Mouse (Mus musculus) kidney, adult 11 months (tissue): ENCODE data around the gene Rhot1.
A peak's percentile ranks its signal among the peaks of the same experiment; 100 is the strongest.
"Not testable (repeated sequence)": the region's sequence is repeated elsewhere in the genome, so short reads cannot be mapped to it uniquely, and the experiment has no call there.

Source experiments
- DNase-seq: peaks from one replicate; pipeline ENCODE4 v3.0.0; 2022

Rhot1 gene

DNA sequence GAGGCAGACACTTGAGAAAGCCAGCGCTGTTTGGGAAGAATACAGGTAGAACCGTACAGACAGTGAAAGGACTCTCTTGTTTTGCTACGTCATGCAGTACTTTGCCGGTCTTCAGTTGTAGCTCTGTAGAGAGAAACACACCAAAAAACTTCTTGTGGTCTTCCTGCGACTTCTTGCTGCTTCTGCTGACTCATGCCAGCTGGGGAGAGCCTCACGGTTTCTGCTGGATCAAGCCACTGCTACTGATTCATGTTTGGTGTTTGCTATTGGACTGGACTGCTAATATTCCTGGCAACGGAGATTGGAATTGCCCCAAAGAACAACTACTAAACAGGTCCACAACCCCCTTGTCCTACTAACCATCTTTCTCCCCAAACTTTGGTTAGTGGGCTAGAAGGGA, 12.5 kb upstream of the Rhot1 start:
- DNase-seq: no peak

DNA sequence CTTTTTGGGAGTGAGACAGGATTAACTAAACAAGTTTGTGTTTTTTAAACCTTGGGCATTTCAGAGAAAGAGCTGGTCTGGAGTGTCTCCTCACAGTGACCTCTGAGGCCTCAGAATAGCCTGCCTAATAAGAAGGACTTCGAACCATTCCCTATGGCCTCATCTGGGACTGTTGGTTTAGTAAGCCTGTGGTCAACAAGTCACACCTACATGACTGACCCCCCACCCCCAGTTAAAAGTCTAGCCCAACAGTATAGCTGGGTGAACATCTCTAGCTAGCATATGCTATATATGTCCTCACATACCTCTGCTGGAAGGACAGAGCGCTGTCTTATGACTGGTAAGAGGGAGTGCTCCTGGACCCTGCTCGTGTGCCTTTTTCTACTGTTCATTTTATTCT, 9.5 kb upstream of the Rhot1 start:
- no peak for DNase-seq

DNA sequence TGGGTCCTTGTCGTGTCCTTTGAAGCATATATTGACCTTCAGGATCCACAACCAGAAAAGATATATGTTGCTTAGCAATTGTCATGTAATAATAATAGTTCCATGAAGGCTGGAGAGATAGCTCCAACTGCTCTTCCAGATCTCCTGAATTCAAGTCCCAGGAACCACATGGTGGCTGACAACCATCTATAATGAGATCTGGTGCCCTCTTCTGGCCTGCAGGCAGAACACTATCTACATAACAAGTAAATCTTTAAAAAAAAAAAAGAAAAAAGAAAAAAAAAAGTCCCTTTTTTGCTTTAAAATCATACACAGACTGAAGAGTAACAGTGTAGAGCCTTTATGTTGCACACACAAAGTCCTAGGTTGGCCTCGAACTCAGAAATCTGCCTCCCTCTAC, 9.0 kb upstream of the Rhot1 start:
- DNase-seq: no peak

DNA sequence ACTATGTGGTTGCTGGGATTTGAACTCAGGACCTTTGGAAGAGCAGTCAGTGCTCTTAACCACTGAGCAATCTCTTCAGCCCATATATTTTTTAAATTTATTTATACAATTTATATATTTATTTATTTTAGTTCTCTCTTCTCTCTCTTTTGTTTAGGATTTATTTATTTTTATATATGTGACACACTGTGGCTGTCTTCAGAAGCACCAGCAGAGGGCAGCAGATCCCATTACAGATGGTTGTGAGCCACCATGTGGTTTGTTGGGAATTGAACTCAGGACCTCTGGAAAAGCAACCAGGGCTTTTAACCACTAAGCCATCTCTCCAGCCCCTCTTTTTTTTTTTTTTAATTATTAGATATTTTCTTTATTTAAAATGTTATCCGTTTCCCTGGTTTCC, 8.5 kb upstream of the Rhot1 start:
- no peak for DNase-seq

DNA sequence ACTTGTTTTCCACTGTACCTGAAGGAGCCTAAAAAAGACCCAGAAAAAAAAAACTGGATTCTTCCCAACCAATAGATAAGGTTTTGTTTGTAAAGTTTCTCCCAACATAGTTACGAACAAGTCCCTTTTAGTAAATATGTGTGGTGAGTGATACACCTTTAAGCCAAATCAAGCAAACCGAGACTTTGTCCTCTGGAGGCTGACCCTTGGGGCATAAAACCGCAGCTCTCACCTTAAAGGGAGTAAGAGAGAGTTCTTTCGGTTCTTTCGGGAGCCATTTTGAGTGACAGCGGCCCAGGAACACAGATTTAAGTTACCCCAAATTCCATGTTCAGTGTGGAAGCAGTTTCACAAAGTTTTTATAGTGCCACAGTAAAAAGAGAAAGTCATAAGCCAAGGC, 6.5 kb upstream of the Rhot1 start:
- no peak for DNase-seq

DNA sequence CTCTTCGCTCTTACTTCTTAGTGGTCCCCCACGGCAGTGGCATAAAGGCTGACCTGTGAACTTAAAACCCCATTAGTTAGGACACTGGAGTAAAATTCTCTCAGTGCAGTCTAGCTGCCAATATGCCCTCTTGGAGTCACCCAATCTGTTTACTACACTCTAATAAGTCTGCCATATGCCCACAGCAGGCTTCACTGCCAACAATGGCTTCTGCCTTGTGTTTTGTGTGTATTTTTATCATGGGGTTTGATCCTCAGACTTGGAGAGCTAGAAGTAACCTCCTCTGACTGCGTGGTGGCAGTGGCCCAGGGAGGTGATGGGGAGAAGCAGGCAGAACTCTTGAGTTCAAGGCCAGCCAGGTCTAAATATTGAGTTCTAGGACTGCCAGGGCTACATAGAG, 4.8 kb upstream of the Rhot1 start:
- no peak for DNase-seq

DNA sequence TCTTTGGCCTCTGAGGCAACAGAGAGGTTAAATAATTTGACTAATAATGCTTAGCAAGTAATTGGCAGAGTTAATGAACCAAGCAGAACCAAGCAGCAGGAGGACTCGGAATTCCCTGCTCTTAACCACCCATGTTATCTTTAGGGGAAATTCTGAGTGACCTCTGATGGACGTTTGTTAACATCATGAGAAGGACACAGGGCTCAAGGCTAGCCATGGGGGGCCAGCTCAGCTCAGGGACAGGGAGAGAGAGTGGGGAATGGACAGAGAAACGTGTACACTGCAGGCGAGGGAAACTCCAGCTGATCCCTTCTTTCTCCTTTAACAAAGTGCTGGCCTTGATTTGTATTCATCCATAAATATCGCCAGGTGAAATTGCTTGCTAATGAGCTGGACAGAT, 3.9 kb upstream of the Rhot1 start:
- DNase-seq: no peak

DNA sequence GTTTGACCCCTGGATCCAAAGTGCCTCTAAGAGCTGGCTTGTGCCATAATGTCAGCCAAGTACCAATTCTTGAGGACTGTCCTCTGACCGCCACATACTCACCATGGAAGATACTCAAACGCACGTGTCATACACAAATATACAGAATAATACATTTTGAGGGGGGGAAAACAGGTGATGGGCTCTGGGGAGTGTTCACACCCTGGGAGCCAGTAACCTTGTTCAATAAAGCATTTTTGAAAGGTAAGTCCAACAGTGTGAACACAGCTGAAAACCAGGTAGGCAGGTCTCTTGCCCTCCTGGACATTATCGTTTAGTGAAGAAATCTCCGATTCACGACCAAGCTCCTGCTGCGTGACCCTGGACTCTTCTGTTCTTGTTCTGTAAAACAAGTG, 357 bp upstream of the Rhot1 start:
- DNase-seq: no peak

DNA sequence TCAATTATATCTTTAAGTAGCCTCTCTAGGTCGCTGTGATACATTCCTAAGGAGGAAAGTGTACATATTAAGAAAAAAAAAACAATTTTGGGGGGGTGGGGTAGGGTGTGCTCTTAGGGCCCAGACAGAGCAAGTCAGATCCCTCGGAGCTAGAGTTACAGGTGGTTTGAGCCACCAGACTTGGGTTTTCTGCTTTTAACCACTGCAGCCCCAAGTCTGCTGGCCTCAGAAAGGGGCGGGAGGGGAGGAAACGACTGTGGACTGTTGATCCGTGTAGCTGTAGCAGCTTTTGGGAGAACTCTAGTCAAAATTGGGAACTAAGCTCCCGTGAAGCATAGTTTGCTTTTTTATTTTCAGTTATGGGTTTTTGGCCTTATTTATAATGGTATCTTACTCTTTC, 1.5 kb downstream of the Rhot1 start:
- no peak for DNase-seq

DNA sequence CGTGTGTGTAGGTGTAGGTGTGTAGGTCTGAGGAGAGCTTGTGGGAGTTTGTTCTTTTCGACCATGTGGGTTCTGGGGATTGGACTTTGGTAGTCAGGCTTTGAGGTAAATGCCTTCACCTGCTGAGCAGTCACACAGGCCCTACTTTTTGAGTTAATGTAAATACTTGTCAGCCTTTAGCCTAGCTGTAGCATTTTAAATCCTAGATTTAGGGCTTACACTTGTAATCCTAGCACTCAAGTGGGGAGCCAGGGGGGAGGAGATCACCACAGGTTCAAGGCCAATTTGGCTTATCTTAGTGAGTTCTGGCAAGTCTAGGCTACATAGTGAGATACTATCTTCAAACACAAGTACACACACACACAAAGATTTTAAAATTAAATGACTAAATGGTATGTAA, 3.5 kb downstream of the Rhot1 start:
- DNase-seq: no peak

DNA sequence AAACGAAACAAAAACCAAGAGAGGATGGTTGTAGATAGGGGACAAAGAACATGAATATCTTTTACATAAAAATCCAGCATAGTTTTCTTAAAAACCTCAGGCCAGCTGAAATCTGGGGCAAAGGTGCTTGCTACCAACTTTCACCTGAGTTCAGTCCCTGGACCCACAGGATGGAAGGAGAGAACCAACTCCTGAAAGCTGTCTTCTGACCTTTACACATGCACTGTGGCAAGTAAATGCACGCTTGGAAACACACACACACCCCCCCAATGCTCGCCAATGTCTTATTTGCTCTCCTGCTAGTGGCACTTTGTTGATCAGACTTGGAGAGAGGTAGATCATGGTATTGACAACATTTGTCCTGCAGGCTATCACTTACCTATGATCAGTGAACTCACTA, 6.5 kb downstream of the Rhot1 start:
- peak; percentile 41 for DNase-seq

DNA sequence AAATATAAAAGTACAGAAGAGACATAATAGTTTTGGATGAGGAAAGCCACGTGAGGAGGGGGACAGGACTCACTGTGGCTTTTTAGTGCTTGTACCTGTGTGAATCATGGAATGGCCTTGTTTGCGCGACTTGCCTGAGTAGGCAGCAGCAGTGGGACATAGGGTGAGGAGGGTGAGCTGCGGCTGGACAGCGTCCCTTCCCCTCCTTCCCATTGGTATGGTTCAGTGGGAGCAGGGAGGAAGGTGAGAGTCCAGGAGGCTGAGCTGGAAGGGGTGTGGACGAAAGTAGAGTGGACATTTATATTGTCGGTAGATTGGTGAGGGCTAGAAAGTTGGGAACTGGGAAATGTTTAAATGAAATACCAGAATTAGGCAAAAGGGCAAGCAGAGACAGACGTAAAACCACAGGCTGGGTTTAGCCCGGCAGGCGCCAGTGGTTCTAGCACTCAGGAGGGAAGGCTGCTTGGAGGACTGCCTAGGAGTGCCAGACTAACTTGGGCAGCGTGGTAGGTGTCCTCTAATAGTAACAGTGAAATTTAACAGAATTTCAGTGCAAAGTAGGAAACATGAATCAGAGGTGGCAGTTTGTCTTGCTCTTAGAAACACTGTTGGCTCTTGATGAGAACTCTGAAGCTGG, 10.0 kb downstream of the Rhot1 start:
- no peak for DNase-seq

DNA sequence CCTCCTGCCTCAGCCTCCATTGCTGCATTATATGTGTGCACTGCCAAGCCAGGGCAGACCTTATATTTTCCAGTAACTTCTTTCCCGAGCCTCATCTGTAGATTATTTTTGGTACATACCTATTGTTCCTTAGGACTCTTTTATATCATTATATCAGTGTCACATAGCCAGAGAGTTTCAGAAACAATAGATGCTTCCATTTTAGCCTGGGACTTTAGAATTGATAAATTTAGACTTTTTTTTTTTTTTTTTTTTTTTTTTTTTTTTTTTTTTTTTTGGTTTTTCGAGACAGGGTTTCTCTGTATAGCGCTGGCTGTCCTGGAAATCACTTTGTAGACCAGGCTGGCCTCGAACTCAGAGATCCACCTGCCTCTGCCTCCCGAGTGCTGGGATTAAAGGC, 21.2 kb downstream of the Rhot1 start:
- not testable (repeated sequence) for DNase-seq

DNA sequence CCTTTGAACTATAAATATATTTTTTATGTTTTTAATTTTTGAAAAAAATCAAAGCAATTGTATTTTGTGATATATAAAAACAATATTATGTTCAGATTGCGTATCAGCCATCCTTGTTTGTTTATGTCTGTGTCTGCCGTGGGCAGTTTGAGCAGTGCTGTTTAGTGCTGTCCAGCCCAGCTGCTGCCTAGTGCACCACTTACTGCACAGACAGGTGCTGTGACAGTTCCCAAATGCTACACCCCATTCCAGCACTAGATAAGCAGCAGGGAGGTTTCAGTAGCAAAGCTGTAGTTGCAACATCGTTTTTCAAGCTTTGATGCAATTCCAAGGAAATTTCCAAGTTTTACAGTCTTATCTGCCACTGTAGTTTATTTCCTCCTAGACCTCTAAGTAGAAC, 28.5 kb downstream of the Rhot1 start:
- DNase-seq: no peak

DNA sequence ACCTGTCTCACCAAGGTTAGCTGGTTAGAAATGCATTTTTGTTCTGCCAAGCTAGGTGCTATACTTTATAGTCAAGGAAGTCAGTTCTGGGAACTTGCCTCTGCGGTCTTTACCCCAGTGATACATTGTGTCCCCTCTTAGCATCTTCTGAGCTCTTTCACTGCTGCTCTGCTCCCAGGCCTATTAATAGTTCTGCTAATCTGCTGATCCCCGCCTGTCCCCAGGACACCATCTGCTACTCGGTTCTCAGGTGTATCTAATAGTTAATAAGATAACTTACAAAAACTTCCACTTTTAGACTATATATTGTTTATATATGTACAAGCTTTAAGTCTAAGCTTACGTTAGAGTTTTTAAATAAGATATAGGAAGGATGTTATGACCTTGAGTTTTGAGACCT, 29.5 kb downstream of the Rhot1 start:
- no peak for DNase-seq

DNA sequence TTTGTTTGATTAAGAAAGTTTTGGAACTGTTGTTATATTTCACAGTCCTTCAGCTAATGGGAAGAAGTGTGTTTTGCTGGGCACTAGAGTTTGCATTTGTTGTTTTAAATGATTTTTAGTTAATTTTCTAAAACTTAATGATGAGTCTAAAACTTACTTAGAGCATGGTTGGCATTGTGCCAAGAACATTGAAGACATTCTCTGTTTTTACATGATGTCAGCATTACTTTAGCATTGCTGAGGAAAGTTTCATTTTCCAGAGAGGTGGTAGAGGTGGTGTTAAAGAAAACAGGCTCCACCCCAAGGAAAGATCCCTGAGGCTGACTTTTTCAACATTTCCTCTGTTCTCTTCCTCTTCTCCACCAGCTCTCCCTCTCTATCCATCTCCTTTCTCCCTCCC, 38.2 kb downstream of the Rhot1 start:
- no peak for DNase-seq

DNA sequence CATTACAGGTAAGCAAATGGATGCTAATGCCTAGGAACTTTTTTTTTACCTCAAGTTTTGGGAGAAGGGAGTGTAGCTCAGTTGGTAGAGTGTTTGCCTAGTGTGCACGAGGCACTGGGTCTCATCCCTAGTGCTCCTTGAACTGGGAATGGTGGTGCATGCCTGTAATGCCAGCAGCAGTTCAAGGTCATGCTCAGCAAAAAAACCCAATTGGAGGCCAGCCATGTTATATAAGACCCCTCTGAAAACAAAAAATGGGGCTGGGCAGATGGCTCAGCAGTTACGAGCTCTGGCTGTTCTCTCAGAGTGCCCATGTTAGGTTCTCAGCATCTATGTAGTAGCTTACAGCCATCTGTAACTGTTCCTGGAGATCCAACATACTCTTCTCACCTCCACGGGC, 39.7 kb downstream of the Rhot1 start:
- no peak for DNase-seq

DNA sequence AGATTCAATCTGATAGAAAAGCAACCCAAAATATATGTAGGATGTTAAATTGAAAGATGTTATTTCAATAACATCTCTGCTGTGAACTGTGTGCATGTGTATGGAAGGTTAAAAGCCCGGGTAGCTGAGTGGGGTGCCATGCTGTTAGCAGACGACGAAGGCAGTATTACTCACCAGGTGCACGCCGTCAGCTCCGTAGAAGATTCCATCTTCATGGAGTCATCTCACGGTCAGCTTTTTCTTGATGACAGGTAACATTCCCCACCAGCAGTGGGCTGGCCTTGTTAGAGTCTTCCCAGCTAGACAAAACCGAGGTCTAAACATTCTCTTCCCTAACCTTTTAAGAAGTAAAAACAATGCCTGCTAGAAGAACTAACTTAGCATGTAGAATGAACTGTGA, 55.3 kb downstream of the Rhot1 start:
- DNase-seq: no peak

DNA sequence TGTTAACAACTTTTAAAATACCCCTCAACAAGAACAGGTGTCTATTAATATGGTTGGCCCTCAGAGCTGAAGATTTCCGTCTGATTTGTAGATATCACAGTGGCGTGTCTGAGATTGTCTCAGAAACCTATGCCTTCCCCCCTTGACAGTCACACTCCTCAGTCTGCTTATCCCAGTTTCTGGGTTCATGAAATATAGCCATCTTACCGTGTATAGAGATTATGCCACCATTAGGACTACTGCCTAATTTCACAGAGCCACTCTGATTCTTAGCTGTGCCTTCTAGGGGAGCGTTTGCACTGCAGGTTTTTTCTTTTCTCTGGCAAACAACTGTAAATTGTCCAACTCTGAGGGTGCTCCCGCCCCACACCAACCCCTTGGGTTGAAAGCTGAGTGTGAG, 62.3 kb downstream of the Rhot1 start:
- no peak for DNase-seq

DNA sequence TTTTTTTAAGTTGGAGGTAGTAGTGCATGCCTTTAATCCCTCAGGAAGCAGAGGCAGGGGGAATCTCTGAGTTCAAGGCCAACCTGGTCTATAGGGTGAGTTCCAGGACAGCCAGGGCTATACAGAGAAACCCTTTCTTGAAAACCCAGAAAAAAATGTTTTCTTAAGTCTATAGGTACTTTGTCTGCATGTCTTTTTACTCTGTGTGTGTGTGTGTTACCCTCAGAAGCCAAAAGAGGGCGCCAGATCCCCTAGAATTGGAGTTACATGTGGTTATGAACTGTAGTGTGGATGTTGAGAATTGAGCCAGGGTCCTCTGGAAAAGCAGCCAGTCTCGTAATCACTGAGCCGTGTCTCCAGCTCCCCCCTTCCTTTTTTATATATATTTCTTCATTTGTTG, 66.2 kb downstream of the Rhot1 start:
- no peak for DNase-seq

DNA sequence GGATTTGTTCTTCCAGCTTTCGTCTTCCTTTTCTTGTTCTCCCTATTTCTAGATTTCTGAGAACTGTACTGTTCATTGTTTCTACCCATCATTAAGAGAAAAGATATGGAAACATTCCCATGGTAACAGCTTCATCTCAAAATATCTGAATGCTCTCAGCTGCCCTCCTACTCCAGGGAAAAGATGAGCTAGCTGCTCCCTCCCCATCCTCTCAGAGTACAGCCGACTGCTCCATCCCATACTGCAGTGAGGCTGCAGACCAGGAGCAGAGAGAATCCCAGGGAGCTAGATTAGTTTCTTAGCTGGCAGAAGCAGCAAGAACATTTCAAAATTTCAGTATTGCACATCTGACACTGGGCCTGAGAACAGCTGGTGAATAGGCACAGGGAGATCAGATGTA, 69.2 kb downstream of the Rhot1 start:
- no peak for DNase-seq

DNA sequence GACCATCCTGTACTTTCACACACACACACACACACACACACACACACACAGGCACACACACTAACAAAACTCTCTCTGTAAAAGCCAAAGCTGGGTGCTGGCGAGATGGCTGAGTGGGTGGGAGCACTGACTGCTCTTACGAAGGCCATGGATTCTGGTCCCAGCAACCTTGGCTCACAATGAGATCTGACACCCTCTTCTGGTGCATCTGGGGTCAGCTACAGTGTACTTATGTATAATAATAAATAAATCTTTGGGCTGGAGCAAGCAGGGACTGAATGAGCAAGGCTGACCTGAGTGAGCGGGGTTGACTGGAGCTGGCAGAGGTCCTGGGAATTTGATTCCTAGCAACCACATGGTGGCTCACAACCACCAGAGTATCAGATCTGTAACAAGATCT, 75.0 kb downstream of the Rhot1 start:
- no peak for DNase-seq

DNA sequence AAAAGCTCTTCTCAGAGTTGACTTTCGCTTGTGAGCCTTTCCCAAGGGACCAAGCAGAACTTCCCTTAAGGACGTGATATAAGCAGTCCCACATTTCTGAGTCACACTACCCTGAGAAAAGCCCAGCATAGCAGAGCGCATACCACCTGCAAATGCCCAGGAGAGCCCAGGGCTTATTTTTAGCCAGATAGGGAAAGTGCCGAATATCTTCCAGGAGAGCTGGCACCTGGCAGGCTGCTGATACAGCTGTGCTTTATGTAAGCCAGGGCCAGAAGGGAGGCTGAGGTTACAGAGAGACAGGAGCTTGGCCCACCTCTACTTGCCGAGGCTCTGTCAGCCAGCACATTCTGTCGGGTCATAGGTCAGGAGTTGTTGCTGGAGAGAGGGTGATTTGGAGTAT, 75.8 kb downstream of the Rhot1 start:
- no peak for DNase-seq

DNA sequence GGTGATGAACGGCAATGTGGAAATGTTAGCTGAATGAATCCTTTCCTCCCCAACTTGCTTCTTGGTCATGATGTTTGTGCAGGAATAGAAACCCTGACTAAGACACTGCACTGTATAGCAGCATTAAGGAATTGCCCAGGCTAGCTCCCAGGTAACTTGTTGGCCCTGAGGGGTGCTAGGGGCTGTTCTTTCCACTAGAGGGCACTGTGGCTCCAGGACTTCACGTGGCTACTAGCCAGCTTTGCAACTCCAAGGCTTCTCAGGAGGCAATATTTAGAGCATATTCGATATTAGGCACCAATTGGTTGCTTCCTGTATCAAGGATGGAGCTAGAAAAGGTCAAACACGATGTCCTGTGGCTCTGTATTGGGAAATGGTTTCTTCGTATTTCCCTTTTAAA, 78.3 kb downstream of the Rhot1 start:
- peak; percentile 45 for DNase-seq

DNA sequence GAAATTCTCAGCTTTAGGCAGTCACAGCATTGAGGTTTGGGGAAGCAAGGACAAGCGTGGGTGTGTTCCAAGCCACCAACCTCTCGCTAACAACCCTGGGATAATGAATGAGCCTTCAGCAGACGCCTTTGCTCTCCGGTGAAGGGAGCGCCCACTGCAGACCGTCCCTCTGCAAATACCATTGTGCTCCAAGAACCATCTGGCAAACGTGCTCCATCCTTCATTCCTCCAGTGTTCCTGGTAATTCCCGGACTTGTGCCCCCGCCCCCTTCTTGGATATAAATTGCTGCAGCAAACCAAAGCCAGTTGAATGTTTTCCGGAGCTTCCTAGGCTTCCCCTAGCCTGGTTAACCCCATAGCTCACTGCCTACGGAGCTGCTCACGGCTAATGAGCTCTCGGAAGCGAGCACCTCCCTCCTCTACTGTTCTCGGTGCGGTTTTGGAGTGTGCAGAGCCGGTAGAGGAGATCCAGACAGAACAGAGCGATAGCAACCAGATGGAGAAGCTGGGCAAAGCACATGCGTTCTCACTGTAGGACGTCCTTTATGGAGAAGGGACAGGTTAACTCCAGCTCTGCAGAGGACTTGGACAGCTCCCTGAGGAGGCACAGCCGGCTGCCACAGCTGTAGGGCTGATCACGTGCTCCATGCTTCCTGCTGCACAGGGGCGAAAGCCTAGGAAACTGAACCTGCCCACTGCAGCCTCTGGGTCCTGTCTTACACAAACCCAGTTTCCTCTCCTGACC, 81.1 kb downstream of the Rhot1 start:
- DNase-seq: peak; percentile 29
